Mouse (Mus musculus) cerebellum, adult 2 months (tissue): ENCODE results near the gene Gbp5.

Experiments used
- CTCF ChIP-seq: fragments of 200-500 bp; IDR thresholded peaks from 2 replicates; pipeline ENCODE4 v1.5.1; 2011; ENCODE audit warnings: low read depth, mild to moderate bottlenecking, control low read depth, low read length, moderate library complexity, borderline replicate concordance; ENCODE audit not compliant: insufficient read depth
- POLR2A ChIP-seq: fragments of 200-500 bp; IDR thresholded peaks from 2 replicates; pipeline ENCODE4 v1.6.1; 2011; ENCODE audit warnings: low read length, control low read depth, borderline replicate concordance; ENCODE audit not compliant: insufficient read depth

DNA sequence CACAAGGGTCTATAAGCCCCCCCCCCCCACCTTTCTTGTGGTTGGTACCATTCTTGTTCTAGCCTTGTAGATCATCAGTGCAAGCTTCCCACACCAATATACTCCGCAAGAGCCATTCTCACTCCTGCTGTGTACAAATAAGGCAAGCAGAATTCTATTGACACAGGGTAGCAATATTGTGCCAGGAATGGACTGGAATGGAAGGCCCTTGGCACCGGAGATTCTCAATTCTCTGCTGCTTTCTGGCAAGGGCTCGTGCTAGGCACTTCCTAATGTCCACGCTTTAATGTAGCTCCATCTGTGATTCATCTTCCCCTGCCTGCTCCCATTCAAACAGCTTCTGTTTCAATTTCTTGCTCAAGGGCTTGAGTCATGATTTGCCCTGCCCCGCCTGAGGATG lies 5.2 kb downstream of the Gbp5 start:
- no peak for TF ChIP-seq CTCF
- TF ChIP-seq POLR2A, result no peak
